Mouse (Mus musculus): ENCODE measurements at regions not wholly inside any gene's neighbourhood (a gene's known extent, or its start where the extent isn't known, plus 50 kb on each side); places are given as distances from the start of the nearest gene placed in this dataset.

DNA sequence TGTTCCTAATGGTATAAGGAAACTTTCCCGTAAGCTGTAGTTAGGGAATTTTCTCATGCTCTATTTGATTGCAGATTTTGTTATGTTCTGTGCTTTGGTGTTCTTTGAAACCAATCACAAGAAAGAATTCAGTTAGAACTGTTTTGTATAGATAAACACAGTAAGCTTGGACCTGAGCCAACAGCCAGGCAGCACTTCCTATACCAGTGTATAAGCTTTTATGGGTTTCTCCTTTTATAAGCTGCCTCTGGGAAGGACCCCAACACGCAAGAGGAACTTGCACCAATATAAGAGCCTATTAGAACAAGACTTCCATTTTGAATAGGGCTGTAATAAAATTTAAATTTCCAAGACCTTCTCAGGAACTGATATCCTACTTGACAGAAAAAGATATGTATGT, 347.2 kb downstream of the Ets1 start:
- no peaks in the 10 kb centered on the region for H3K27me3 ChIP-seq (ENCODE audit: control insufficient read depth, insufficient read depth, low read length)
- no peak overlapping the region for H3K4me3 ChIP-seq (replicated peaks; ENCODE audit: low read length)
- H3K4me1 ChIP-seq (ENCODE audit: control insufficient read depth, insufficient read depth, low read length): no peaks in the 10 kb centered on the region
- no peaks in the 10 kb centered on the region for H3K36me3 ChIP-seq (ENCODE audit: control insufficient read depth, insufficient read depth, low read length)
- H3K27ac ChIP-seq (ENCODE audit: low read length): no peak overlapping the region
- no peak overlapping the region for H3K4me2 ChIP-seq (ENCODE audit: low read depth, low read length)
- H3K9ac ChIP-seq (ENCODE audit: low read length): no peak overlapping the region
- no peaks in the 10 kb centered on the region for H3K9me3 ChIP-seq (replicated peaks; ENCODE audit: control insufficient read depth, low read length)
- WGBS: 62% methylated on average over 2 of the region's 2 CpGs
- no peak for ATAC-seq (ENCODE audit: insufficient read depth, low FRiP score)

DNA sequence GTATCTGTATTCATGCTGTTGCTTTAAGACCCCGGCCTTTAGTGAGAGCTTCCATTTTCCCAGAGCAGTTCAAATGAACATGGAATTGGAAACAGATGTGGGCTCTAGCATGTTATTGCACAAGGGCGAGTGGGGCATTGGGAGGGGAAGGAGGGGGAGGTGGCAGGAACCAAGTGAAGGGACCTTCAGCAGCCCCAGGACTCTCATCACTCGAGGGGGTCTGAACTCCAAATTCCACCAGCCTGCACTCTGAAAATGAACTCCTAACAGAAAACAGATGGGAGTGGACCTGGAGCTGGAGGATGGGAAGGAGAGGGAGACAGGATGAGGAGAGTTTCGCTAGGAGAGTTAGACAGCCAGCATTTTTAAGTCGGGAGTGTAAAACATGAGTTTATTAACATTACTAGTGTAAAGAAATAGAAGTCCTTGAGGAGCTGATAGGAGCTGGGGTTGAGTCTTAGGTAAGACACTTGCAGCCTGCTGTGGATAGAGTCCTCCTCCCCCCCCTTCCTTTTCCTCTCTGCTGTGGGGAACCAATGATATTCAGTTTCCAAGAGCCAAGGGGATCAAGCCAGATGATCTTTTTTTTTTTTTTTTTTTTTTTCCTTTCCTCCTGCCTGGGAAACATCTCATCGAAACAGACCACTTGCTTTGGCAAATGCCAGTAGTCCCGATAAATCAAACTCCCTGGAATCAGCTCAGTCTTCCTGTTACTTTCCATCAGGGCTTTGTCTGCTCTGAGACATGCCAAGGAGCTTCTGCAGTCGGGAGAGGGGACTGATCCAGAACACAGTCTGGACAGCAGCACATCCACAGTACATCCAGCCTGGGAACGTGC, 351.0 kb downstream of the Ets1 start:
- Histone ChIP-seq H3K27ac (ENCODE audit: low read length) (no peak overlapping the region), H3K4me3 (replicated peaks; ENCODE audit: low read length) (no peak overlapping the region), H3K4me2 (ENCODE audit: low read depth, low read length) (no peak overlapping the region), H3K36me3 (ENCODE audit: control insufficient read depth, insufficient read depth, low read length) (no peaks in the 10 kb centered on the region), H3K27me3 (ENCODE audit: control insufficient read depth, insufficient read depth, low read length) (no peaks in the 10 kb centered on the region), H3K4me1 (ENCODE audit: control insufficient read depth, insufficient read depth, low read length) (no peaks in the 10 kb centered on the region), H3K9me3 (replicated peaks; ENCODE audit: control insufficient read depth, low read length) (no peaks in the 10 kb centered on the region), H3K9ac (ENCODE audit: low read length) (no peak overlapping the region)
- 42% methylated on average over 9 of the region's 9 CpGs for WGBS
- ATAC-seq (ENCODE audit: insufficient read depth, low FRiP score): no peak

DNA sequence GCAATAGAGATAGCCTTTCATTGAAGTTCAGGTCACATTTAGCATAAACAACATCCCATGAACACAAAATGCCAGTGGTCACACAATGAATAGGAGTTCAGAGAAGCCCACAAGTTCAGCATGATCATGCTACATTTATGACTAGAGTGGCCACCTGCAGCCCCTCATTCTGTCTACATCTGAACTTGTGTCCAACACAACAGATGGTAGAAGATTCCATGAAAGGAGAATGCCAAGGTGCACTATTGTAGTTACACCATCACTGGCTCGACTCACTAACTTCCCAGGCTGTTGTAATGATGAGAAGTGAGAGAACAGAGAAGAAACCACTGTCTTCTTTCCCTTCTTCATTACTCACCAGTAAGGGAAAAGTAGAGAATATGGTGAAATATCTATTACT, 353.0 kb downstream of the Ets1 start:
- no peaks in the 10 kb centered on the region for H3K9me3 ChIP-seq (replicated peaks; ENCODE audit: control insufficient read depth, low read length)
- H3K9ac ChIP-seq (ENCODE audit: low read length): no peak overlapping the region
- H3K36me3 ChIP-seq (ENCODE audit: control insufficient read depth, insufficient read depth, low read length): no peaks in the 10 kb centered on the region
- no peak overlapping the region for H3K4me3 ChIP-seq (replicated peaks; ENCODE audit: low read length)
- H3K27ac ChIP-seq (ENCODE audit: low read length): no peak overlapping the region
- no peak overlapping the region for H3K4me2 ChIP-seq (ENCODE audit: low read depth, low read length)
- 84% methylated on average over 1 of the region's 1 CpGs for WGBS
- no peaks in the 10 kb centered on the region for H3K4me1 ChIP-seq (ENCODE audit: control insufficient read depth, insufficient read depth, low read length)
- no peak for ATAC-seq (ENCODE audit: insufficient read depth, low FRiP score)
- no peaks in the 10 kb centered on the region for H3K27me3 ChIP-seq (ENCODE audit: control insufficient read depth, insufficient read depth, low read length)

DNA sequence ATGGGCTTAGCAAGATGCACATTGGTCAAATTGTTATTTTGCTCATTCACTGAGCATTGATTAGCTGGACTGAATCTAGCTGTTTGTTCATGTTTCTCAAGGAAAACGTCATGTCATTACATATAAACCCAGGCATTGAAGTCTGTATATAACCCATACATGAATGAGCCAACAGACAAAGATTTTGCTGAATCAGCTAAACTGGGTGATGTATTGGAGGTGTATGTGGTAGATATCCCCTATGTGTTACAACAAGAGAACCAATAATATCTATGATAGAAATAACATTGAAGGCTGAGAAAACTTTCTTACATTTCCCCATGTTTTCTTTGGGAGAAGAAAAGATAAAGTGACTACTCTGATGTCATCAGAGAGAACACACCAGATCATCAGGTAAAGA, 362.3 kb downstream of the Ets1 start:
- H3K27me3 ChIP-seq (ENCODE audit: control insufficient read depth, insufficient read depth, low read length): no peaks in the 10 kb centered on the region
- H3K4me2 ChIP-seq (ENCODE audit: low read depth, low read length): no peak overlapping the region
- H3K9me3 ChIP-seq (replicated peaks; ENCODE audit: control insufficient read depth, low read length): 0 out of 2 replicates have a peak, but pooled peaks cover 3% of the 10 kb centered on the region
- WGBS: 80% methylated on average over 1 of the region's 1 CpGs
- H3K27ac ChIP-seq (ENCODE audit: low read length): no peak overlapping the region
- no peak overlapping the region for H3K4me3 ChIP-seq (replicated peaks; ENCODE audit: low read length)
- no peaks in the 10 kb centered on the region for H3K36me3 ChIP-seq (ENCODE audit: control insufficient read depth, insufficient read depth, low read length)
- H3K4me1 ChIP-seq (ENCODE audit: control insufficient read depth, insufficient read depth, low read length): peaks cover 3% of the 10 kb centered on the region; the same call in 1 of the 2 replicates
- H3K9ac ChIP-seq (ENCODE audit: low read length): no peak overlapping the region
- no peak for ATAC-seq (ENCODE audit: insufficient read depth, low FRiP score)

DNA sequence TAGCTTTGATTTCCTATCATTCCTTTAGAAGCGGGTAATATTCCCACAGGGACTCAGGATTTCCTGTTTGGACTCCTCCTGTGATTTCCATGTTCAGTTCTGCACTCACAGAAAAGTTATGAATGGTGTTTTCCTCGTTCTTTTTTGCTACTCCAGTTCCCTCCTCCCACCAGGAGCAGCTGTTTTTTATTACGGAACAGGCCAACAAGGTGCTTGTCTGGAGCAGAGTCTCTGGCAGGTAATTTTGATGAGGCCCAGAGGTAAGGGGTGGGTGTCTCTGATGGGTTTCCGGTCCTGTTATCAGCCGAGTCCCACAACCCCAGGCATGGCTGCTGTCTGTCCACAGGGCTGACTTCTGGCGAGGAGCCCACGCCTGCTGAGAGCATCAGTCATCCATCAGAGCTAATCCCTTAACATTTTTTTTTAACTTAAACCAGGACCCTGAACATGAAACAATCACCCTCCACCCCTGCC, 364.7 kb downstream of the Ets1 start:
- H3K4me3 ChIP-seq (replicated peaks; ENCODE audit: low read length): no peak overlapping the region
- no peaks in the 10 kb centered on the region for H3K27me3 ChIP-seq (ENCODE audit: control insufficient read depth, insufficient read depth, low read length)
- WGBS: 29% methylated on average over 7 of the region's 7 CpGs
- peaks cover 3% of the 10 kb centered on the region; the same call in 1 of the 2 replicates for H3K4me1 ChIP-seq (ENCODE audit: control insufficient read depth, insufficient read depth, low read length)
- no peaks in the 10 kb centered on the region for H3K36me3 ChIP-seq (ENCODE audit: control insufficient read depth, insufficient read depth, low read length)
- H3K27ac ChIP-seq (ENCODE audit: low read length): no peak overlapping the region
- peak overlapping the region; percentile 32; the same call in 1 of the 2 replicates for H3K4me2 ChIP-seq (ENCODE audit: low read depth, low read length)
- ATAC-seq (ENCODE audit: insufficient read depth, low FRiP score): peak; percentile 40; the same call in 1 of the 2 replicates
- H3K9ac ChIP-seq (ENCODE audit: low read length): no peak overlapping the region
- H3K9me3 ChIP-seq (replicated peaks; ENCODE audit: control insufficient read depth, low read length): 0 out of 2 replicates have a peak, but pooled peaks cover 3% of the 10 kb centered on the region

DNA sequence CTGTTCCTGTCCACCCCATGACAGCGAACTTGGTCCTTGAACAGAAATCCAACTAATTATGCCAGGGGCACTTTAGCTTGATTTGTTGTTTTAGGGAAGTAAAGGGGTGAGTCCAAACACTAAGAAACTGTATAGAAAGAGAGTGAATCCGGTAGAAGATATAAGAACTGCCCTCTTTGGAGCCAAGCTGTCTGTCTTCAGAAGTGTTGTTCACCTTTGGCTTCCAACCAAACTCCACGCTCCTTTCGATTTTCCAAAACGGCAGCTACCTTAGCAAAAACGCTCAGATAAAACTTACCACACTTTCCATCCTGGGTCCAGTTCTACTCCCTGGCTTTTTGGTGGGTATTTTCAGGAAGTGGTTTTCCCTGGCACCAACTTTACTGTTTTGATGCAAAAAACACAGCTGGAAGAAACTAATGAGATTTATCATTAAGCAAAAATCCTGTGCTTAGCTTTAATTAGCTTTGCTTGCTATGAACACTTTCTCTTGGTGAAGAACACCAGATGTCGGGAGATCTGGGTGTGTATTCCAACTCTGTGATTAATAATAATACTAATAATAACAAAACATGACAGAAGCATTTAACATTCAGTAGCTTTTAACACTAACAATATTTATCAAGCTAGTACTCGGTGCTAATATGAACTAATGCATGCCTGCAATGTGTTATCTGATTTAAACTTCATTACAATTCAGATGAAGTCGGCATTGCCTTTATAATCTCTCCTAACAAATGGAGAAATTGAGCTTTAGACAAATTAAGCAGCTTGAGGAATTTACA, 365.3 kb downstream of the Ets1 start:
- peak overlapping the region; percentile 16; the same call in 1 of the 2 replicates for H3K27ac ChIP-seq (ENCODE audit: low read length)
- H3K4me1 ChIP-seq (ENCODE audit: control insufficient read depth, insufficient read depth, low read length): peaks cover 3% of the 10 kb centered on the region; the same call in 1 of the 2 replicates
- 33% methylated on average over 9 of the region's 9 CpGs for WGBS
- no peaks in the 10 kb centered on the region for H3K27me3 ChIP-seq (ENCODE audit: control insufficient read depth, insufficient read depth, low read length)
- H3K9me3 ChIP-seq (replicated peaks; ENCODE audit: control insufficient read depth, low read length): 0 out of 2 replicates have a peak, but pooled peaks cover 3% of the 10 kb centered on the region
- H3K9ac ChIP-seq (ENCODE audit: low read length): no peak overlapping the region
- peak overlapping the region; percentile 32 for H3K4me2 ChIP-seq (ENCODE audit: low read depth, low read length)
- no peak overlapping the region for H3K4me3 ChIP-seq (replicated peaks; ENCODE audit: low read length)
- ATAC-seq (ENCODE audit: insufficient read depth, low FRiP score): no peak
- H3K36me3 ChIP-seq (ENCODE audit: control insufficient read depth, insufficient read depth, low read length): no peaks in the 10 kb centered on the region

DNA sequence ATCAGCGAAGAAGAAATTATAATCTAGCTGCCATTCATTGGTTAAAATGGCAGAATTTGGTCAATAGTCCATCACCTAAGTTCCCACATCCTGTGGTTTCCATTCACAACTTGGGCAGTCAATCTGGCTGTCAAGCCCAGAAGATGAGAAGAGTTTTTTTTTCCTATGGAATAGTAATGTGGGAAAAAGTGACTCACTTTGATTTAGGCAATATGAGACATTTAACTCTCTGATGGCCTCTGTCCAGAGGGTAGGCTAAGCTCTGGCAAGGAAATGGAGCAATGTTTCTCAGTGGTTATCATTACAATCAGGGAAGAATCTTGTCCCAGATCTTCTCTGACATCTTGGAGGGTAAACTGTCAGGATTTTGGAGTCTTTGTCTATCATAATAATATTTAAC, 367.9 kb downstream of the Ets1 start:
- H3K4me1 ChIP-seq (ENCODE audit: control insufficient read depth, insufficient read depth, low read length): peaks cover 3% of the 10 kb centered on the region; the same call in 1 of the 2 replicates
- H3K9ac ChIP-seq (ENCODE audit: low read length): no peak overlapping the region
- WGBS: 89% methylated on average over 1 of the region's 1 CpGs
- H3K36me3 ChIP-seq (ENCODE audit: control insufficient read depth, insufficient read depth, low read length): no peaks in the 10 kb centered on the region
- no peaks in the 10 kb centered on the region for H3K27me3 ChIP-seq (ENCODE audit: control insufficient read depth, insufficient read depth, low read length)
- H3K4me2 ChIP-seq (ENCODE audit: low read depth, low read length): no peak overlapping the region
- no peak overlapping the region for H3K4me3 ChIP-seq (replicated peaks; ENCODE audit: low read length)
- H3K27ac ChIP-seq (ENCODE audit: low read length): no peak overlapping the region
- H3K9me3 ChIP-seq (replicated peaks; ENCODE audit: control insufficient read depth, low read length): no peaks in the 10 kb centered on the region
- ATAC-seq (ENCODE audit: insufficient read depth, low FRiP score): no peak

DNA sequence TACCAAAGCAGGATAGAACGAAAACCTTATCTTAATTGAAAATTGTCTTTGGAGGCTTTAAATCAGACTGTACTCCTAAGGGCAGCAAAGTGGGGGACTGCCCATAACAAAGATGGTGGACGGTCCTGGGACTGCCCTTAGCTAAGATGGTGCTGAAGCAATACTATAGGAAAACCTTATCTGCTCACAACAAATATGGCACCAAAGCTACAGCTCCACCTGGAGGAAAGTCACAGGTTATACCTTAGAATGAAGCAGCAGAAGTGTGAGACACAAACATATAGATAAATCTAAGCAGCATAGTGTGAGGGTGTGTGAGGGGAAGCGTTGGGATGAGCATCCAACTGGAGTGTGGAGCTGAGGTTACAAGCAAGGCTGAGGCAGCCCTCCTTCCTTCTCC, 368.5 kb downstream of the Ets1 start:
- H3K4me3 ChIP-seq (replicated peaks; ENCODE audit: low read length): no peak overlapping the region
- no peaks in the 10 kb centered on the region for H3K9me3 ChIP-seq (replicated peaks; ENCODE audit: control insufficient read depth, low read length)
- no peak overlapping the region for H3K4me2 ChIP-seq (ENCODE audit: low read depth, low read length)
- no peak overlapping the region for H3K9ac ChIP-seq (ENCODE audit: low read length)
- H3K36me3 ChIP-seq (ENCODE audit: control insufficient read depth, insufficient read depth, low read length): no peaks in the 10 kb centered on the region
- WGBS: 92% methylated on average over 3 of the region's 3 CpGs
- H3K27ac ChIP-seq (ENCODE audit: low read length): no peak overlapping the region
- H3K4me1 ChIP-seq (ENCODE audit: control insufficient read depth, insufficient read depth, low read length): peaks cover 3% of the 10 kb centered on the region; the same call in 1 of the 2 replicates
- H3K27me3 ChIP-seq (ENCODE audit: control insufficient read depth, insufficient read depth, low read length): no peaks in the 10 kb centered on the region
- no peak for ATAC-seq (ENCODE audit: insufficient read depth, low FRiP score)

Measured in stomach, embryonic 16.5 days (tissue).